Mouse (Mus musculus): ENCODE data around the gene Nkx6-2. TPM values are rescaled to one million over a fixed set of nuclear protein-coding genes. Genes with fewer than 3 reads are reported as not detected.

The Nkx6-2 gene
- polyA plus RNA-seq, 1 experiment, result not detected

DNA sequence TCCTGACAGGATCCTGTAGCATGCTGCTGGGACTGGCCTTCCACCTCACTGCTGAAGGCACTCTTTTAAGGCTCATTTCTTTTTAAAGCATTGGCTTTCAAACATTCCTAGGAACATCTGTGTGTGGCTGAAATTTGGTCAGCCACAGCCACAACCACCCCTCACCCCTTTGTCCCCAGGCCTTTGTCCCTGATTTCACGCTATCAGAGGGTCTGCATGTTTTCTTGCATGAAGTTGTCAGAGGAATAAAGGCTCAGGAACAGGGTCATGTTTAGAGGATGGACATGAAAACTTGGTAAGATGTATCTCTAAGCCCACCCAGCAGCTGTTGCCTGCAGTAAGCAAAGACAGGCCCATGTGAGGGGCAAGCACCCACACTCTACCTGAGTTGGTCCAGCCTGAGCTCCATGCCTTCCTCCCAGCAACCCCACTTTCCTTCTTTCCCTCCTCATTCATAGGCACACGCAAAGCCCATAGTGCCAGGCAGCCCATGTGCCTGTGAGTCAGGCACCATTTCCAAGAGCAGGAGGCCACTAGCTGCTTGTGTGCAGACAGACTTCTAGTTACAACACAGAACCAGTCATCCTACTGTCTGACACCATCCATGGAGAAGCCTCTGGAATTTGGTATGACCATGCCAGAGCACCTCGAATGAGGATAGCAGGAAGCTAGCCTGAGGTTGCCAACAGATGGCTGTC is 32.4 kb downstream of the Nkx6-2 start:
- Histone ChIP-seq H3K27ac (replicated peaks; ENCODE audit: low read depth, low read length) (no peak overlapping the region), H3K4me1 (ENCODE audit: control insufficient read depth, insufficient read depth, insufficient read length, low read length) (no peaks in the 10 kb centered on the region), H3K4me3 (ENCODE audit: insufficient read depth, low read depth, low read length) (no peak overlapping the region)

DNA sequence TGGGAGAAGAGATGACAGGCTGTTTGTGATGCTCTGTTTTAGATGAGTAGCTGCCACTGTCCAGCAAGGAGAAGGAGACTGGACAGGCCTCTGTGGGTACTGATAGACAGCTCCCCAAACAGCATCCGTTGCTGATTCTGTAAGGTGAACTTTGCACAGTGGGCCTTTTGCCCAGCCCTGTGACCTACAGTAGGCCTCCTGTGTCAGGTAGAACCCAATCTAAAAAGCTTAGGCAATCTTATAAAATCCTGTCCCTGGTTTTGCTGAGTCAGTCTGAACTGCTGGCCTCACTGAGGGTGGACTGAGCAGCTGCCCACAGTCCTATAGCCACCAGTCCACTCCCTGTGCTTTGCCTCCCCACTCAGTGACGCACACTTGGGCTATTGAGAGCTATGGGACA is 35.3 kb downstream of the Nkx6-2 start:
- Histone ChIP-seq H3K4me3 (ENCODE audit: insufficient read depth, low read depth, low read length) (no peak overlapping the region), H3K4me1 (ENCODE audit: control insufficient read depth, insufficient read depth, insufficient read length, low read length) (no peaks in the 10 kb centered on the region), H3K27ac (replicated peaks; ENCODE audit: low read depth, low read length) (no peak overlapping the region)

DNA sequence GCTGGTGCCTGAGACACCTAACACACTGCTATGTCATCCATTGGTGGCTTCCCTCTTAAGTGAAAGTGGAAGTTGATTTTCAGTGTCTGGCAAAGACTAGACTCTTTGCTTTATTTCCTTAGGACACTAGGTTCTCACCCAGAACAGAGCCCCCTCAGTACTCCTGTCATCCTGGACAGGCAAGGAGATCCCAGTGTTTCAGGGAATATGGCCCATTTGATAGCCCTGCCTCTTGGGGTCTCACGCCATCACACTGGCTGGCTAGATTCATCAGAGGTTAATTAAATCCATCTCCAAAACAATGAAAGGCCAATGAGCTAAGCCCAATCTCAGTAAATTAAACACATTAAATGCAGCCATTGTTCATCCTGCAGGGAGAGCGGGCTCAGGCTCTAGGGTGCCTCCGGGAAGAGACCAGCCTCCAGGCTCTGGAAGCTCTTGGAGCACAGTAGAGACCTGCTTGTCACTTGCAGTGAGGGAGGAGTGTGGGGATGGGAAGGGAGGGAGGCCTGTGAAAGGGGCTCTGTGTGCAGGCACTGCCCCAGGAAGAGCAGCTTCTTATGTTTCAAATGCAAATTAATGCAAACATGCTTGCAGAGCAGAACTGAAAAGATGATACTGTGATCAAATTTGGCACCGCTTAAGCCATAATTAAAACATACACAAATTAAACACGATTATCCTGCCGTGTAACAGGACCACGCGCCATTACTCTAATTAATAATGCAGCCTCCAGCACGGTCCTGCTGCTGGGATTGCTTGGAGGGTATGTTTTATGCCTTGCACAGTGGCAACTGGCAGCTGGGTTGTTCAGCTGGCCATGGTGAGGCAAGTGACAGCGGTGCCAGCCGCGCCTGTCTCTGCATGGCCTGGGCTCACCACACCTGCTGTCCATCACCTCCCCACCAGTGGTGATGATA is 37.6 kb downstream of the Nkx6-2 start:
- Histone ChIP-seq H3K4me3 (ENCODE audit: insufficient read depth, low read depth, low read length) (no peak overlapping the region), H3K27ac (replicated peaks; ENCODE audit: low read depth, low read length) (no peak overlapping the region), H3K4me1 (ENCODE audit: control insufficient read depth, insufficient read depth, insufficient read length, low read length) (no peaks in the 10 kb centered on the region)

DNA sequence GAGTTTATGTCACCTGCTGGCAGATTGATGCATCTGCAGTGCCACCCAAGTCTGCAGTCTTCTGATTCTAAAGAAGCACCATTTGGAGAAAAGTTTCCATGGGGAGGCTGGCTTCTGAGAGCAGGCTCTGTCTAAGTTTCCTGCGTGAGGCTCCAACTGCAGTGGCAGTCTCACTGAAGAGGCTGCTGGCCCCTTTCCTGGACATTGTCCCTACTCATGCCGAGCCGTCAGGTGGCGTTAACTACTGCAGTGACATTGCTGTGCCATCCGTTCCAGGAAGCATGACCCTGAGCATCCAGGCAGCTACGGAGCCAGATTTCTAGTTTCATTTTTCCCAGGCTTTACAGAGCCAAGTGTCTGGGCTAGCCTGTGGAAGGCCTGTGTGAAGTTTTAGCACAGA is 41.2 kb downstream of the Nkx6-2 start:
- H3K4me1 ChIP-seq (ENCODE audit: control insufficient read depth, insufficient read depth, insufficient read length, low read length), result peaks cover 4% of the 10 kb centered on the region
- H3K27ac ChIP-seq (replicated peaks; ENCODE audit: low read depth, low read length), result no peak overlapping the region
- no peak overlapping the region for H3K4me3 ChIP-seq (ENCODE audit: insufficient read depth, low read depth, low read length)

DNA sequence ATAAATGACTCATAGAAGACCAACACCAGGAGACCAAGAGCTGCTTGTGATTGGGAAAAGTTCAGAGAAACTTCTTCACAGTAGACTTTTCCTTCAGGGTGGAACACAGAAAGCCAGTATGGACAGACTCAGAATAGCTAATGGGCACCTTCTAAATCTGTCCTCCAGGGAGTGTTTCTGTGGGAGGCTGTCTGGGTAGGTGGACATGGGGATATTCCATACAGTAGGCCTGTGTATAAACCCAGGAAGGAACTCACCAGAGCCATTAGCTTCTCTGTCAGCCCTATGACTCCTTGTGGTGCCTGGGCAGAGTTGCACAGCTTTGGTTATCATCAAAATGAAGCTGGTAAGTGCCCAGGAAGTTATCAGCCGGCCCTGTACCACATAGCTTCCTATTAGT is 42.0 kb downstream of the Nkx6-2 start:
- Histone ChIP-seq H3K4me1 (ENCODE audit: control insufficient read depth, insufficient read depth, insufficient read length, low read length) (peaks cover 7% of the 10 kb centered on the region), H3K27ac (replicated peaks; ENCODE audit: low read depth, low read length) (no peak overlapping the region), H3K4me3 (ENCODE audit: insufficient read depth, low read depth, low read length) (no peak overlapping the region)

DNA sequence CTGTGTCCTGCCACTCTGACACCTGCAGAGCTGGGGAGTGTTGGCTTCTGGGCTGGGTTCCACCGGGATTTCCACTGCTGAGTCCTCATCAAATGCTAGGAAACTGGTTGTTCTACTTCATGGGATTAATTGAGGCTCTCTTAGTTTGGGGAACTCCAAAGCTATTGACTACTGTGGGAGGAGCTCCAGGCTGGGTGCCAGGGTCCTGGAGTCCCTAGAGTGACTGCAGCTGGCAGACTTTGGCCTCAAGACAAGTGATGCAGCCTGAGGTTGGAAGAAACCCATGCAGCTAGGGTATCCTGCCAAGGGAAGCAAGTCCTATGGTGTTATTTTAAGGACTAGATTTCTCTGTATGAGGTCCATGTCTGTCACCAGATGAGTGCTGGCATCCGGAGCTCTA is 44.1 kb downstream of the Nkx6-2 start:
- Histone ChIP-seq H3K4me3 (ENCODE audit: insufficient read depth, low read depth, low read length) (no peak overlapping the region), H3K4me1 (ENCODE audit: control insufficient read depth, insufficient read depth, insufficient read length, low read length) (peaks cover 7% of the 10 kb centered on the region), H3K27ac (replicated peaks; ENCODE audit: low read depth, low read length) (no peak overlapping the region)

DNA sequence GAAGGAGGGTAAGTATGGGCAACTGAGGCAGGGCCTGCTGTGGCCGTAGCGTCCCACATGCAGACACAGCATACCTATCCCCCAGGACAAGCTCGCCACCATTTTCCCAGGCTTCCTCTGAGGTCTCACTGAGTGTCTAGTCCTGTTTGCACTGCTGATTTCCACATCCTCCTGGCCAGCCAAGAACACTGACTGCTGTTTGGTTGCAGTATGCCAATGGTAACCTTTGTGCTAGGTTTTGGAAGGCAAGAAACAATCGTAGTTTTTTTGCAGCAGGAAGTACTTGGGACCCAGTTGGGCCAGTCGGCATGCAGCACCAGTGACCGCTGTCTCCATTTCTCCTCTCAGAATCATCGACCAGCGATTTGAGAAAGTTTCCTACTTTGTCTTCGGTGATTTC is 44.8 kb downstream of the Nkx6-2 start:
- Histone ChIP-seq H3K4me3 (ENCODE audit: insufficient read depth, low read depth, low read length) (no peak overlapping the region), H3K4me1 (ENCODE audit: control insufficient read depth, insufficient read depth, insufficient read length, low read length) (peaks cover 7% of the 10 kb centered on the region), H3K27ac (replicated peaks; ENCODE audit: low read depth, low read length) (no peak overlapping the region)

DNA sequence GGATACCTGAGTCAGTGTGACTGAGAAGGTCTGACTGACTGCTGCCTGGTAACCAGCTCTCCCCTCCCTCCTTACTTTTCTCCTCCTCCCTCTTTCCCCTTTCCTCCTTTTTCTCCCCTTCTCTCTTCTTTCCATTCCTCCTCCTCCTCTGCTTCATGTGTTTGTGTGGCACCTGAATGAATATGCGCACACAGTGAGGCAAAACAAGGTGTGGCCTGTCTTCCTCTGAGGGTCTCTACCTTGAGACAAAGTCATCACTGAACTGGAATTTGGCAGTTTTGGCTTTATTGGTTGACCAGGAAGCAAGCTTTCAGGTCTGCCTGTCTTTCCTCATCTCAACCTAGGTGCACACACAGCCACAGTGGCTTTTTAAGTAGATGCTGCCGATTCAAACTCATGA is 45.8 kb downstream of the Nkx6-2 start:
- Histone ChIP-seq H3K4me3 (ENCODE audit: insufficient read depth, low read depth, low read length) (no peak overlapping the region), H3K27ac (replicated peaks; ENCODE audit: low read depth, low read length) (no peak overlapping the region), H3K4me1 (ENCODE audit: control insufficient read depth, insufficient read depth, insufficient read length, low read length) (peaks cover 7% of the 10 kb centered on the region)

DNA sequence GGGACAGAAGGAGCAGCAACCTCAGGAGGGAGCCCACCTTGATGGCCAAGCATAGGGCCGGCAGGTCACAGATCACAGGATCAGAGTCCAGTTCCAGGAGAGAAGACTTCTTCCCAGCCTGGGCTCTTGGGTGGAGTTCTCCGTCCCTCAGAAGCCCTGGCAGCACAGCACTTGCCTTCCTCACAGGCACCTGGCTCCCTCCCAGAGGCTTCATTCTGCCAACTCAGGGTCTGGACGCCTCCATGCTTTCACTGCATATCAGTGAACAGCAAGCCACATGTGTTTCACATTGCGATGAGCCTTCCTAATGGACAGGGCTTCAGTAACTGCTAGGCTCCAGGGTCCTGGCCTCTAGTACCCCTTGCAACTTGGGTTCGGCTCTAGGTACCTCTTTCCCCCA is 46.3 kb downstream of the Nkx6-2 start:
- peaks cover 7% of the 10 kb centered on the region for H3K4me1 ChIP-seq (ENCODE audit: control insufficient read depth, insufficient read depth, insufficient read length, low read length)
- no peak overlapping the region for H3K27ac ChIP-seq (replicated peaks; ENCODE audit: low read depth, low read length)
- H3K4me3 ChIP-seq (ENCODE audit: insufficient read depth, low read depth, low read length), result no peak overlapping the region

DNA sequence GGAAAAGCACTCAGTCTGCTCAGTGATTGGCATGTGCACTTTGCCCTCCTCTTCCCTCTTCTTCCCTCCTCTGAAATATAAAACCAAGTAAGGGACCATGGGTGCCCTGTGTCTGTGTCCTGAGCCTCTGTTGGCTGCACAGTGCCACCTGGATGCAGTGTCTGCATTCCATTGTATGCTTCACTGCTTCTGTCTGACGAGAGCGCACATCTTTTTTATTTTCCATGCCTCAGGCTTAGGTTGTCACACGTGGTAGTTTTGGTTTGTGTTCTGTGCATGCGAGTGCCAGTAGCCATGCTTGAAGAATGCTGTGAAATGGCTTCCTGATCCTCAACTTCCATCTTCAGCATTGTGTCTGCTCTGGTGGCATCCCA is 51.2 kb downstream of the Nkx6-2 start:
- no peak overlapping the region for H3K4me3 ChIP-seq (ENCODE audit: insufficient read depth, low read depth, low read length)
- H3K4me1 ChIP-seq (ENCODE audit: control insufficient read depth, insufficient read depth, insufficient read length, low read length), result 0 out of 2 replicates have a peak, but pooled peaks cover 3% of the 10 kb centered on the region
- no peak overlapping the region for H3K27ac ChIP-seq (replicated peaks; ENCODE audit: low read depth, low read length)

DNA sequence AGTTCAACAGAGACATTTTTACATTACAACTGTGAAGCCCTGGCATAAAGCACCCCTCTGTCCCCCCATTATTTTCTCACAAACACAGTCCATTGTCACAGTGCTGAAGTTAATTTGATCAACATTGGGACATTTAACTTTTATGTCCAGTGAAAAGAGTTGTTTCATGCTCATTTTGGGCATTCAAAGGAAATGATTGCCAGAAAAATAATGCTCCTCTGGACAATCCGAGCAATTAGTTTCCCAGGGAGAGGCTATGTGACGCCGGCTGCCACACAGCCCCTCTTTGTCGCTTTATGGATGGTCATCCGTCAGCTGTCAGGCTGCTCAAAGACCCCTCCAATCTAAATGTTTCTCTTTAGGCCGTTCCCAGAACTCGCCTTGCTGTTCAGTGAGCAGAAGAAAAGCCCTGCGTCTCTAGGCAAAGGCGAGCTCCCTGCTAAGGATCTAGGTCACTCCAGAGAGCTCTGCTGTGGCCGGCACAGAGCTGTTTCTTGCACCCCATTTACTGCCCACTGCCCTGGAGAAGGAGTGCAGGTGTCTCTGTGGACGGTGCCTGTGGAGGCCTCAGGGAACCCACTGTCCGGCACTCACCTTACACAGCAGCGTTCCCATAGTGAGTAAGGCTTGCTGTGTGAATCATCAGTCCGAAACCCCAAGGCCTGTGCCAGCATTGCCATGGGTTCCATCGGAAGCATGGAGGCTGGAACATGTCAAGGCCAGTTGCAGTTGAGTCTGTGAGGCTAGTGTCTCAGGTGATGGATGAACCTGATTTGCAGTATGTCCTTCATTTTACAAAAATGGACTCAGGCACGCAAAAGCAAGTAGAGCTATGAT is 51.8 kb downstream of the Nkx6-2 start:
- Histone ChIP-seq H3K4me1 (ENCODE audit: control insufficient read depth, insufficient read depth, insufficient read length, low read length) (no peaks in the 10 kb centered on the region), H3K4me3 (ENCODE audit: insufficient read depth, low read depth, low read length) (no peak overlapping the region), H3K27ac (replicated peaks; ENCODE audit: low read depth, low read length) (no peak overlapping the region)

Other genes starting within 250 kb of the Nkx6-2 start
- gene Inpp5a, start 193.7 kb downstream of the Nkx6-2 start, polyA plus RNA-seq (2012; ENCODE audit: insufficient read depth, insufficient read length, missing spikeins), result 31.6 and 42.3 TPM in 2 replicates
- gene Cfap46, start 101.0 kb upstream of the Nkx6-2 start, polyA plus RNA-seq (2012; ENCODE audit: insufficient read depth, insufficient read length, missing spikeins), result 0.40 TPM in 1 of 2 replicates, not detected in the other

Measured in brown adipose tissue, adult 24 weeks (tissue).